In genomic region chr16:35023138-35023735, GRCm38 (mm10) we compare ENCODE assay signal across 8 mouse cellular contexts. TPM values are rescaled to one million over a fixed set of nuclear protein-coding genes. Genes with fewer than 3 reads are reported as not detected.
DNase-seq lines count a peak whose midpoint lies in the region; ATAC-seq and TF ChIP-seq lines count a peak whose summit lies in the region.

No protein-coding gene starts in this region.

- 5% methylated on average over 8 of the region's 8 CpGs for WGBS in hindbrain, embryonic 14.5 days
- 6% methylated on average over 8 of the region's 8 CpGs for WGBS in midbrain, postnatal 0 days

- ATAC-seq in hindbrain, embryonic 14.5 days (ENCODE audit: low FRiP score) = no peak
- no peak for ATAC-seq in midbrain, postnatal 0 days (ENCODE audit: low FRiP score)

- no peak overlapping the region; the same call in 1 of the 2 replicates for H3K27ac ChIP-seq in left cerebral cortex, adult 2 months
- H3K27ac ChIP-seq in bone marrow macrophage, adult 2 months (ENCODE audit: insufficient read depth, low read depth, low read length) = peak overlapping the region; percentile 11
- H3K27ac ChIP-seq in hindbrain, embryonic 14.5 days = no peak overlapping the region
- H3K27ac ChIP-seq in midbrain, postnatal 0 days (ENCODE audit: low read depth, low read length) = 0 out of 2 replicates have a peak overlapping the region, but pooled peaks have one; percentile 81

- TF ChIP-seq POLR2A in bone marrow macrophage, adult 2 months (IDR thresholded peaks at IDR 0.05; ENCODE audit: borderline replicate concordance, low read depth, low read length) = no peak

- H3K27me3 ChIP-seq in hindbrain, embryonic 14.5 days (ENCODE audit: control insufficient read depth, insufficient read depth, low read length) = peaks cover 23% of the 10 kb centered on the region
- peaks cover 4% of the 10 kb centered on the region; the same call in 1 of the 2 replicates for H3K27me3 ChIP-seq in midbrain, postnatal 0 days (ENCODE audit: insufficient read depth, low read length)

- H3K4me1 ChIP-seq in bone marrow macrophage, adult 2 months (ENCODE audit: control insufficient read depth, insufficient read depth, low read length) = peaks cover 7% of the 10 kb centered on the region
- peaks cover 6% of the 10 kb centered on the region; the same call in 1 of the 2 replicates for H3K4me1 ChIP-seq in hindbrain, embryonic 14.5 days (replicated peaks; ENCODE audit: control insufficient read depth, insufficient read depth, low read length)
- H3K4me1 ChIP-seq in midbrain, postnatal 0 days (ENCODE audit: insufficient read depth, low read length) = no peaks in the 10 kb centered on the region

- peak overlapping the region; percentile 99 for H3K4me3 ChIP-seq in left cerebral cortex, adult 2 months
- peak overlapping the region; percentile 82 for H3K4me3 ChIP-seq in bone marrow macrophage, adult 2 months (ENCODE audit: insufficient read depth, low read length)
- H3K4me3 ChIP-seq in hindbrain, embryonic 14.5 days (replicated peaks; ENCODE audit: low read length) = peak overlapping the region; percentile 66
- peak overlapping the region; percentile 73 for H3K4me3 ChIP-seq in midbrain, postnatal 0 days (ENCODE audit: low read depth, low read length)

- DNase-seq in left cerebral cortex, adult 2 months (ENCODE audit: extremely low spot score in 1 of 2, low spot score in 2 of 2) = no peak
- DNase-seq in left cerebral cortex, postnatal 36 days (ENCODE audit: low spot score in 2 of 2) = no peak
- DNase-seq in hindbrain, embryonic 14.5 days (ENCODE audit: low spot score) = no peak
- DNase-seq in midbrain, postnatal 0 days (ENCODE audit: low spot score) = no peak
- DNase-seq in spleen, adult 18-20 months = no peak
- DNase-seq in gastrocnemius, postnatal 4 days (ENCODE audit: low spot score in 2 of 2) = no peak
- DNase-seq in left cerebral cortex, adult 9 months (ENCODE audit: low spot score in 2 of 2) = no peak

- peak overlapping the region; percentile 76 for H3K4me2 ChIP-seq in hindbrain, embryonic 14.5 days (replicated peaks)
- H3K4me2 ChIP-seq in midbrain, postnatal 0 days (ENCODE audit: low read depth, low read length, poor library complexity, severe bottlenecking) = peak overlapping the region; percentile 61

- peak overlapping the region; percentile 82 for H3K9ac ChIP-seq in hindbrain, embryonic 14.5 days
- peak overlapping the region; percentile 70 for H3K9ac ChIP-seq in midbrain, postnatal 0 days (replicated peaks; ENCODE audit: low read length, poor library complexity, severe bottlenecking)

- no peak for TF ChIP-seq CTCF in left cerebral cortex, adult 2 months (IDR thresholded peaks at IDR 0.05)
- no peak for TF ChIP-seq CTCF in bone marrow macrophage, adult 2 months (IDR thresholded peaks at IDR 0.05; ENCODE audit: low read depth, low read length)
- no peak for TF ChIP-seq CTCF in midbrain, postnatal 0 days (IDR thresholded peaks at IDR 0.05)

- intact Hi-C loops in left cerebral cortex, adult 2 months (cut with DNase I) = loop anchor here (2.0 kb wide), 1 partner anchor 22 kb away; no protein-coding TSS in a partner anchor
- intact Hi-C loops in left cerebral cortex, postnatal 36 days (cut with DNase I) = no loop called here

- H3K9me3 ChIP-seq in hindbrain, embryonic 14.5 days (ENCODE audit: control insufficient read depth, low read length) = no peaks in the 10 kb centered on the region
- H3K9me3 ChIP-seq in midbrain, postnatal 0 days (ENCODE audit: low read length) = no peaks in the 10 kb centered on the region

- H3K36me3 ChIP-seq in hindbrain, embryonic 14.5 days (replicated peaks; ENCODE audit: control insufficient read depth, insufficient read depth) = peaks cover 9% of the 10 kb centered on the region
- no peaks in the 10 kb centered on the region for H3K36me3 ChIP-seq in midbrain, postnatal 0 days (ENCODE audit: insufficient read depth, low read length)

RNA-seq across cellular contexts. Expression of gene Hacd2, which starts 1.0 kb away (rescaled TPM):
- 10 to 100 TPM; 25.3 to 30.2 TPM for total RNA-seq in left cerebral cortex, adult 2 months (2021)
- 10 to 100 TPM; 25.4 to 32.5 TPM for total RNA-seq in left cerebral cortex, postnatal 36 days (2021)
- polyA plus RNA-seq in bone marrow macrophage, adult 2 months (2012; ENCODE audit: insufficient read depth, insufficient read length, missing spikeins) = 25.6 and 32.6 TPM in 2 replicates
- polyA plus RNA-seq in hindbrain, embryonic 14.5 days (2014; fragmentation: Nextera tagmentation; extraction: Ambion mirVana) = 29.3 and 29.9 TPM in 2 replicates
- total RNA-seq in midbrain, postnatal 0 days (2014; rRNA removed) = 14.6 and 28.4 TPM in 2 replicates
- polyA plus RNA-seq in midbrain, postnatal 0 days (2015; fragmentation: Nextera tagmentation; extraction: Ambion mirVana) = 48.4 and 49.4 TPM in 2 replicates
- total RNA-seq in gastrocnemius, postnatal 4 days (2021) = 1 to 10 TPM; 6.2 to 9.8 TPM

Comparison
In these comparisons a context has a peak if more than half of its experiments do, and no peak if none do; other contexts are left out.
1. H3K27ac ChIP-seq: peak in bone marrow macrophage, adult 2 months (single experiment) and midbrain, postnatal 0 days (single experiment); none in left cerebral cortex, adult 2 months (single experiment) and hindbrain, embryonic 14.5 days (single experiment).
2. Peak in every context shown above with its lines, with median percentiles within 50 percentile points of each other: H3K4me3 ChIP-seq.